Mouse (Mus musculus) intestine, embryonic 15.5 days (tissue): Measurements from ENCODE around the gene Pard3. TPM values are rescaled to one million over a fixed set of nuclear protein-coding genes. Genes with fewer than 3 reads are reported as not detected.

Experiments used
- ATAC-seq: fragments of 200-750 bp; cut with Nextera tagmentation; 2 replicates; pipeline ENCODE4 v1.8.0; 2017; ENCODE audit warnings: moderate TSS enrichment, moderate library complexity
- H3K27ac ChIP-seq: fragments of 300-500 bp; sonication (generic); 2 replicates; pipeline ENCODE4 v1.5.1; 2015; ENCODE audit warnings: mild to moderate bottlenecking, inconsistent platforms
- H3K27me3 ChIP-seq: fragments of 300-500 bp; sonication (generic); replicated peaks from 2 replicates; pipeline ENCODE4 v1.6.1; 2015; ENCODE audit warnings: inconsistent platforms
- H3K36me3 ChIP-seq: fragments of 300-500 bp; sonication (generic); 2 replicates; pipeline ENCODE4 v1.6.1; 2015; ENCODE audit warnings: inconsistent platforms
- H3K4me1 ChIP-seq: fragments of 300-500 bp; sonication (generic); replicated peaks from 2 replicates; pipeline ENCODE4 v1.6.1; 2015; ENCODE audit warnings: inconsistent platforms
- H3K4me2 ChIP-seq: fragments of 300-500 bp; sonication (generic); replicated peaks from 2 replicates; pipeline ENCODE4 v1.6.1; 2015; ENCODE audit warnings: mild to moderate bottlenecking, inconsistent platforms
- H3K4me3 ChIP-seq: fragments of 300-500 bp; sonication (generic); replicated peaks from 2 replicates; pipeline ENCODE4 v1.5.1; 2015; ENCODE audit warnings: inconsistent platforms
- H3K9ac ChIP-seq: fragments of 300-500 bp; sonication (generic); 2 replicates; pipeline ENCODE4 v1.6.1; 2015; ENCODE audit warnings: inconsistent platforms
- H3K9me3 ChIP-seq: fragments of 300-500 bp; sonication (generic); 2 replicates; pipeline ENCODE4 v1.6.1; 2016; ENCODE audit warnings: inconsistent platforms
- WGBS: fragments of 180-500 bp; shearing (Covaris S2); methylation state at CpG from one replicate; pipeline ENCODE4 v1.1.7; 2015; 5-methylcytosine and 5-hydroxymethylcytosine counted together
- polyA plus RNA-seq: library from polyadenylated mRNA; unstranded; fragments of >200 nt; fragmentation: Nextera tagmentation; extraction: Ambion mirVana; gene quantifications from 2 replicates; pipeline ENCODE4 v1.2.1, GENCODE M21; 2015

Pard3 gene
- polyA plus RNA-seq, 1 experiment from 2014 or later, result 24.5 TPM

DNA sequence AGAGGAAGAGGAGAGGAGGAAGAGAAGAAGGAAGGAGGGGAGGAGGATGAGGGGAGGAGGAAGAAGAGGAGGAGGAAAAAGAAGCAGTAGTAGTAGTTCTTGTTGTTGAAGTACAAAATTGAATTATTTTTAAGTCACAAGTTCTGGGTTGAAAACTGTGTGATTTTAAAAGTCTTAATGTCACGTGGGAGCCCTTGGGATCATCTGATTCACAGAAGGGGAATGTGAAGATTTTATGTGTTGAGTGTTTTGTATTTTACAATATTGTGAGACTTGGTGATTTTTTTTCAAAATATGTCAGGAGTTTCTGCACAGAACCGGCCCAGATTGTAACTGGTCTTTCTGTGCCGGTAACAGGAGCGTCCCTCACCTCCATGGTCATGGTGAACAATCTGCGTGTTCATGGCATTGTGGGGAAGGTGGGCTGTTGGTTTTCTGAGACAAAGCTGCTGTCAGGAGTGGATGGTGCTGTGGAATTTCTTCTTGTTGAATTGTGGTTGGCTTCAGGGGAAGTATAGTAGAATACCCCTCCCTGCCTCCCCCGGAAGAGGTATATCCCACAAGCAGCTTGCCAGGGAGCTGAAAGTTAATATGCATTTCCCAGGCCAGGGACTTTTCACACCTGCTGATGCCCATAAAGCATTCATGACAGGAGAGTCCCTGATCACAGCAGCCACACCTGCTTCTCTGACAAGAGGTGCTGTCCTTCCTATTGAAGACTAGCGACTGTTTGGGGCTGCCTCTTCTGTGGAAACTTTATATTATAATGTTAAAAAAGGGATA is 254.9 kb downstream of the Pard3 start:
- no peak overlapping the region for H3K9ac ChIP-seq
- H3K4me3 ChIP-seq, result no peak overlapping the region
- no peaks in the 10 kb centered on the region for H3K36me3 ChIP-seq
- 79% methylated on average over 7 of the region's 7 CpGs for WGBS
- H3K4me2 ChIP-seq, result no peak overlapping the region
- no peaks in the 10 kb centered on the region for H3K27me3 ChIP-seq
- 0 out of 2 replicates have a peak, but pooled peaks cover 3% of the 10 kb centered on the region for H3K4me1 ChIP-seq
- H3K9me3 ChIP-seq, result no peaks in the 10 kb centered on the region
- ATAC-seq, result no peak
- H3K27ac ChIP-seq, result no peak overlapping the region

DNA sequence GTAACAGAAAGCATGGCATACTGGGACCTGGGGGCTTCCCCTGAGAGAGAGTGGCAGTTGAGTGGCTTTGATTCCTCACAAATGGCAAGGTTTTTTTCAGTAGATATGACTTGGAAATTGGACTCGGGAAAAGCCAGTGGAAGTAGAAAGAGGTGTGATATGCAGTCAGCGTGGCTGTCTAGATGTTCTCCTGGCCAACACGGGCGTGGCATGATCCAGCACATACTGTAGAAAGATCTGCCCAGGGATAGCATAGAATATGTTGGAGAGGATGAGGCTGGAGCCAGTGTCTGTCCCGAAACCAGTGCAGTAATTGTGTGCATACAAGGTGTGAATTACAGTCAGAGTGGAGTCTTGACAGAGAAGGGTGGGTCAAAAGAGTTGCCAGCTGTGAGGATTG is 257.2 kb downstream of the Pard3 start:
- H3K9me3 ChIP-seq, result no peaks in the 10 kb centered on the region
- no peak overlapping the region for H3K9ac ChIP-seq
- WGBS, result 89% methylated on average over 5 of the region's 5 CpGs
- 0 out of 2 replicates have a peak, but pooled peaks cover 3% of the 10 kb centered on the region for H3K4me1 ChIP-seq
- H3K4me2 ChIP-seq, result no peak overlapping the region
- ATAC-seq, result no peak
- no peak overlapping the region for H3K4me3 ChIP-seq
- no peaks in the 10 kb centered on the region for H3K36me3 ChIP-seq
- no peak overlapping the region for H3K27ac ChIP-seq
- no peaks in the 10 kb centered on the region for H3K27me3 ChIP-seq

DNA sequence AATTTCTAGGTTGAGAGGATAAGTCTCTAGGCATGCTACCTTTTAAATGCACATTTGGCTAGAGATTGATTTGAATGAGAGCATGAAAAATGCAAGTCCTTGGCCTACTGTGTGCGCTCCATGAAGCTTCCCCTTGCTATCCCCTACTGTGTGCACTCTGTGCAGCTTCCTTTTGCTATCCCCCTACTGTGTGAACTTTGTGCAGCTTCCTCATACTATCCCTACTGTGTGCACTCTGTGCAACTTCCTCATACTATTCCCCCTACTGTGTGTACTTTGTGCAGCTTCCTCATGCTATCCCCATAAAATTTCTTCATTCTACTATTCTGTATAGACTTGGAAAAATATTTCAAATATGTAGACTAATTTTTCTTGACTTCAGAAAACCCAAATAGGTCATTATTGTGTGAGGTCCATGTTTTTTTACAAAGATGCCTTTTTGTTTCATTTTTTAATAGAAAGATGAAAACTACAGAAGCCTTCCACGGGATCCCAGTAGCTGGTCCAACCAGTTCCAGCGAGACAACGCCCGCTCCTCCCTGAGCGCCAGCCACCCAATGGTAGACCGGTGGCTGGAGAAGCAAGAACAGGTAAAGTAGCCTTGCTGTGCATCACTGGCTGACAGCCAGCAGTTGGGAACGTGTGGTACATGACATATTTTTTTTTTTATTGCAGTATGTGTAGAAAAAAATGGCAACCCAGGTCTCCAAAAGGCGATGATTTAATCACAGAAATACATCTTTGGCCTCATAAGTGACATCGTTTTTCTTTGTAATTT is 260.1 kb downstream of the Pard3 start:
- Histone ChIP-seq H3K9me3 (no peaks in the 10 kb centered on the region), H3K4me3 (no peak overlapping the region), H3K4me2 (no peak overlapping the region), H3K36me3 (no peaks in the 10 kb centered on the region), H3K27ac (no peak overlapping the region), H3K9ac (no peak overlapping the region), H3K4me1 (0 out of 2 replicates have a peak, but pooled peaks cover under 1% of the 10 kb centered on the region), H3K27me3 (no peaks in the 10 kb centered on the region)
- no peak for ATAC-seq
- 90% methylated on average over 10 of the region's 10 CpGs for WGBS

DNA sequence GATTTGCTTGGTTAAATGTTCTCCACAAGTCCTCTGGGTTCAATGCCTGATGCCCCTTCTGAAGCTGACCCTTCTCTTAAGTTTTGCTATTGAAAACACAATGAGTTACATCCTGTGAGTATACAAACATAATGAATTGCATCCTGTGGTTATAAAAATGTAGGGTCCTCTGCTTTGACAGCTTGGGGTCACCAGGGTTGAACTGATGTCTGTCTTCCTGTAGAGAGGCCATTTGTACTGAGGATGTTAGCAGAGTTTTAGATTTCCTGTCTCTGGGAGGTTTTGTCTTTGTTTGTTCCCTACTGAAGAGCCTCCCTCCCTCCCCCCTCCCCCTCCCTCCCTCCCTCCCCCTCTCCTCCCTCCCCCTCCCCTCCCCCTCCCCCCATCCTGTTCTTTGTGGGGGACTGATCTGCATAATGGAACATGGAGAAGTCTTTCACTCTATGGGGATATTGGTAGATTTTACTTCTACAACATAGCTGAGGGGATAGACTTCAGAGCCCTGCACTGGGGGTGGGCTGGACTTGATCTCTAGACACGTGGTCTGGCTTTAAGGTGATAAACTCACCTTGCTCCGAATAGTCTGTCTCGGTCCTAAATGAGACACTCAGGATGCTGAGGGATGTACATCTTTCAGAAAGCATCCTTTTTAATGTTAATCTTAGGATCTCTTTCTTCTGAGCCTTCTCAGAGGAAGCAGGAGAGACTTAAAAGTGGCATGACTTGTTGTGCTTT is 261.3 kb downstream of the Pard3 start:
- no peaks in the 10 kb centered on the region for H3K9me3 ChIP-seq
- no peak overlapping the region for H3K27ac ChIP-seq
- ATAC-seq, result no peak
- no peak overlapping the region for H3K4me2 ChIP-seq
- H3K4me1 ChIP-seq, result no peaks in the 10 kb centered on the region
- no peak overlapping the region for H3K9ac ChIP-seq
- no peaks in the 10 kb centered on the region for H3K36me3 ChIP-seq
- no peak overlapping the region for H3K4me3 ChIP-seq
- H3K27me3 ChIP-seq, result no peaks in the 10 kb centered on the region
- 61% methylated on average over 3 of the region's 3 CpGs for WGBS

DNA sequence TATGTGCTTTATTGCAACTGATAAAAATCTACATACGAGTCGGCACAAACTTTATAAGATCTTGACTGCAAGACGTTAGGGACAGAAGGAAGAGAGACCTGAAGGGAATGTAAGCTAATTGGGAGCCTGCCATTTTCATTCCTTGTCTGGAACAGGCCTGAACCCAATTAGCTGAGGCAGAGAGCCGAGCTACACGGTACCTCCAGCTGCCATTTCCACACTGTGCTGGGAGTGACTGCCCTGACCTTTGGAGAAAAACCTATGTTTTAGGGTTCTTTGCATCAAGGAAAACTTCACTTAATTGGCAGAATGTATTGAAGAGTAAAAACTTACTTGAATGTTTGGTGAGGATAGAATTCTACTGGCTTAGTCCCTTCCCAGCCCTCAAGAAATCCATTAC is 262.1 kb downstream of the Pard3 start:
- Histone ChIP-seq H3K27me3 (no peaks in the 10 kb centered on the region), H3K9me3 (no peaks in the 10 kb centered on the region), H3K36me3 (no peaks in the 10 kb centered on the region), H3K4me1 (no peaks in the 10 kb centered on the region), H3K4me3 (no peak overlapping the region), H3K9ac (no peak overlapping the region), H3K27ac (no peak overlapping the region), H3K4me2 (no peak overlapping the region)
- WGBS, result 73% methylated on average over 5 of the region's 5 CpGs
- ATAC-seq, result no peak

DNA sequence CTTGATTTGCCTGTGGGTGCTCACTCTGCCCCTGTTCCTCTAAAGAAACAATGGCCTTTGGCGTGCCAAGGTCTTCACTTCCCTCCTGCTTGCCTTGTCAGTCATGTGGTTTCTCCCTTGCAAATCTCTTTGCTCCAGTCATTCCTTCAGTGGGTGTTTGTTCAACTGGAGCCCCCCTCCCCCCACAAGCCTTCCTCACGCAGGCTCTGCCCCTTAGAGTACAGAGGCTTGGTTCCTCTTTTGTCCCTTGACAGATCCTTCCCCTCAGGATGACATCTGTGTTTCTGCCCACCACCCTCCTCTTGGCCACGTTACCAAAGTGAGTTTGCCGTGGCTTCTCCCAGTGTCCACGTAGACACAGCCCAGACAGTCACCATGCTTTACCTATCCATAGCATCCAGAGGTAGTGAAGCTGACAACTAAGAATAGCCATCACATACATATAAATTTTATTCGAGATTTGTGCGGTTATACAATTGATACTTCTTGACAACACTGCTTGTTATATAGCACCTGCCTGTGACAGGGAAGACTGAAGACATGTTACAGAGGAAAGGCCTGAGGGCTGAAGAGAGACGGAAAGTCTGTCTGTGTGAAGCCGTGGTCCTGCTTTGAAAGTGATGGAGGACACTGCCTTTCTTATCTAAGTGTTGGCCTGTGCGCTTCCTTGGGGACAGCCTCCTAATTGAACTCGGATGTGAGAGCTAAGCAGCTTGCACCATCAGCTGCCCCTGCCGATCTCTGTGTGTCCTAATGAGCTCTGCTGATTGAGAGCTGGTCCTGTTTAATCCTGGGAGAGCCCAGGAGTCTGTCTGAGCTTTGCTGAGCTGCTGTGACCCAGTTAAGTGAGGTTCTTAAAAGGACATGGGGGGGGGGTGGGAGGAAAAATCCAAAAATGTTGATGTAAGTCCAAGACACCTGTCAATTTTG is 266.8 kb downstream of the Pard3 start:
- Histone ChIP-seq H3K27me3 (no peaks in the 10 kb centered on the region), H3K4me1 (no peaks in the 10 kb centered on the region), H3K9me3 (no peaks in the 10 kb centered on the region), H3K4me3 (no peak overlapping the region), H3K27ac (no peak overlapping the region), H3K4me2 (no peak overlapping the region), H3K9ac (no peak overlapping the region), H3K36me3 (no peaks in the 10 kb centered on the region)
- ATAC-seq, result no peak
- WGBS, result 65% methylated on average over 12 of the region's 12 CpGs

DNA sequence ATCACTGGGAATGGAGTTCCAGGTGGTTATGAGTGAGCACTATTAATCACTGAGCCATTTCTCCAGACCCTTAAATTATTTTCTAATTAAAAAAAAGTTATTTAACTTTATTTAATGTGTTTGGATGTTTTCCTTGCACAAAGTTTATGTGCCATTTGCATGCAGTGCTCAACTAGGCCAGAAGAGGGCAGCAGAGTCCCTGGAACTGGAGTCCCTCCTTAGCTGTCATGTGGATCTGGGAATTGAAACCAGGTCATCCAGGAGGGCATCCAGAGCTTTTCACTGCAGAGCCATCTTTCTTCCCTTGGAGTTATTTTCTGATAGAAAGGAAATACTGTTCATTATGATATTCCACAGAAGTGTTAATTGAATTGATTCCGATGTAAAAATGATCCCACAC is 268.1 kb downstream of the Pard3 start:
- Histone ChIP-seq H3K9me3 (no peaks in the 10 kb centered on the region), H3K9ac (no peak overlapping the region), H3K4me3 (no peak overlapping the region), H3K27me3 (no peaks in the 10 kb centered on the region), H3K27ac (no peak overlapping the region), H3K36me3 (no peaks in the 10 kb centered on the region), H3K4me2 (no peak overlapping the region), H3K4me1 (no peaks in the 10 kb centered on the region)
- 89% methylated on average over 1 of the region's 1 CpGs for WGBS
- ATAC-seq, result no peak

DNA sequence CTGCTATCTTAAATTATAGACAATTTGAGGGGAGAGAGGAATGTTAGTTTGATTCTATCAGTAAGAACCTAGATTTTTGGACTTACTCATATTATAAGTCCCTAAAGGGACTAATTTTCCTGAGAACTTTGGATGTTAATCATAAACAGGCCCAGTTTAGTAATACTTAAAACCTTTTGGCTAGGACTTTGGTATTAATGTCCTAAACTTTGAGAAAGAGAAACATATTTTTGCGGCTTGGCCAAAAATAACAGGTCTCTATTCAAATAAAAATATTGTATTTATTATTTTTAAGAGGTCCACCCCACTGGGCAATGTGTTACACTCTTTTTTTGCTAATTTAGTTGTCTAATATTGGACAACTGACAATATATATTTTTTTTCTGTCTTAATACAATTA is 271.5 kb downstream of the Pard3 start:
- H3K4me3 ChIP-seq, result no peak overlapping the region
- no peaks in the 10 kb centered on the region for H3K36me3 ChIP-seq
- H3K9ac ChIP-seq, result no peak overlapping the region
- 89% methylated on average over 1 of the region's 1 CpGs for whole genome bisulfite sequencing
- no peak overlapping the region for H3K4me2 ChIP-seq
- H3K27me3 ChIP-seq, result no peaks in the 10 kb centered on the region
- no peaks in the 10 kb centered on the region for H3K9me3 ChIP-seq
- H3K4me1 ChIP-seq, result no peaks in the 10 kb centered on the region
- no peak for ATAC-seq
- H3K27ac ChIP-seq, result no peak overlapping the region

DNA sequence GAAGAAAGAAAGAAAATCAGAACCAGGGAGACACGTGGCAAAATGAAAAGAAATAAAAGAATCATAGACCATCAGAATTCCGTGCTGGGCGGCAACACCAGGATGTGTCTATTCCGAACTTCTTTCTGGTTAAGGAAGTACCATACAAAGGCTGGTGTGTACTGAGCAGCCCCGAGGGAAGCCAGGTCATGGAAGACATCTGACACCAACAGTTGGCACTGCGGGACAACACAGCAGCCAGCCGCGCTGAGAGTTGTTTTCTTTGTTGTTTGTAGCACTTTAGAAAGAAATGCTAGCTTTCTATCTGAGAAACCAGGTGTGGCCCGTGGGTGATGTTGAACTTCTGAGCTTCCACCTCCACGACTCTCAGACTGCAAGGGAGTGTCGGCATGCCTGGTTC is 274.5 kb downstream of the Pard3 start:
- WGBS, result 89% methylated on average over 11 of the region's 11 CpGs
- Histone ChIP-seq H3K27me3 (no peaks in the 10 kb centered on the region), H3K4me2 (no peak overlapping the region), H3K36me3 (no peaks in the 10 kb centered on the region), H3K9ac (no peak overlapping the region), H3K4me3 (no peak overlapping the region), H3K27ac (no peak overlapping the region), H3K9me3 (no peaks in the 10 kb centered on the region), H3K4me1 (no peaks in the 10 kb centered on the region)
- no peak for ATAC-seq

DNA sequence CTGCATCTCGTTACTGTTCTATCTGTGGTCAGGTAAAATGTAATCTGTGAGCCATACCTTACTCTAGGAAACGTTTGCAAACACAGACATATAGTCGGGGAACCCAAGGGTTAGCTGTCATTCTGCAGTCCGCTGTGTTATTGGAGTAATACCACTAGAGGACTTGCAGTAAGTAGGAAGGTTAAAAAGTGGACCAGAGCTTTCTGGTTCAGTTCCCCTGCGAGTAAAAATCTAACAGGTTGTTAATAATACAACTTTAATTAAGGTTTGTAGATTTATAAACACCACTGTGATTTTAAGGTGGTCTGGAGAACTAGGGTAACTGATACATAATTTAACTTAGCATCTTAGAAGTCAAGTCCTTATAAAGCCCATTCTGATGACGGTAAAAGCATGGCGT is 277.4 kb downstream of the Pard3 start:
- ATAC-seq, result no peak
- no peak overlapping the region for H3K9ac ChIP-seq
- H3K27me3 ChIP-seq, result no peaks in the 10 kb centered on the region
- H3K9me3 ChIP-seq, result no peaks in the 10 kb centered on the region
- no peaks in the 10 kb centered on the region for H3K4me1 ChIP-seq
- WGBS, result 86% methylated on average over 7 of the region's 7 CpGs
- H3K4me2 ChIP-seq, result no peak overlapping the region
- H3K4me3 ChIP-seq, result no peak overlapping the region
- no peaks in the 10 kb centered on the region for H3K36me3 ChIP-seq
- H3K27ac ChIP-seq, result no peak overlapping the region

DNA sequence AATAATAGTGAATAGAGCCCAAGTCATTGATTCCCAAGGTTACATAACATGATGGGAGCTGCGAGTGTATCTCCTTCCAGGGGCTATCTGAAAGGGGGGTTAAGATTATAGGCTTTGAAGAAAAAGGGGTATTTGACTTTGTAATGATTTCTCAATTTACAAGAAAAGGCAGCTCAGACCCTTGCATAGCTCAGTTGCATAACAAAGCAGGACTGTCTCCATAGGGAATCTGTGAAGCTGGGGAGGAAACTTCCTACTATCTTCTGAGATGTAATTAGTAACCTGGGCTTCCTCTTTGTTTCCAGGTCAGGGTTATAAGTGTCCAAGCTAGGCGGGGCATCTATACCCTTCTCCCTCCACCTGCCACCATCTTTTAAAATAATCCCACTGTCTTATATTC is 279.4 kb downstream of the Pard3 start:
- no peaks in the 10 kb centered on the region for H3K4me1 ChIP-seq
- H3K36me3 ChIP-seq, result no peaks in the 10 kb centered on the region
- no peak overlapping the region for H3K27ac ChIP-seq
- H3K27me3 ChIP-seq, result no peaks in the 10 kb centered on the region
- WGBS, result 76% methylated on average over 2 of the region's 2 CpGs
- no peak overlapping the region for H3K4me3 ChIP-seq
- no peak for ATAC-seq
- H3K4me2 ChIP-seq, result no peak overlapping the region
- H3K9me3 ChIP-seq, result no peaks in the 10 kb centered on the region
- no peak overlapping the region for H3K9ac ChIP-seq
